ENCODE assay signal across 10 mouse cellular contexts in the genomic region with DNA sequence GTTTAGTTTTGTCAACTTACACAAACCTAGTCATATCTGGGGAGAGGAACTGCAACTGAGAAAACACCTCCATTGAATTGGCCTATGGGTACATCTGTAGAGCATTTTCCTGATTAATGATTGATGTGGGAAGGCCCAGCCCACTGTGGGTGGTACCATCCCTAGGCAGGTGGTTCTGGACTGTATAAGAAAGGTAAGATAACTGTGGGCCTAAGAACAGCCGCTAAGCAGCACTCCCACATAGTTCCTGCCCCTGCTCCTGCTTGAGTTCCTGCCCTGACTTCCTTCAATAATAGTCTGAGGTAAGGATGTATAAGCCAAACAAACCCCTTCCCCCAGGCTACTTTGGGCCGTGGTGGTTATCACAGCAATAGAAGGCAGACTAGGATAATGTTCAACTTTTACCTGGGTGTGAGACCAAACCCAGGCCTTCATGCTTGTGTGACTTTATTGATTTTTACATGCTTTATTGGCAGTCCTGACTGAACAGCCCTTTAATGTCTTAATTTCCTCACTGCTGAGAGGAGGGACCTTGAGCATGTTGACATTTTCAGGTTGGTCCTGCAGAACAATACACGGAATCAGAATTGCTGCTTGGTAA.
DNase-seq lines count a peak whose midpoint lies in the region; ATAC-seq and TF ChIP-seq lines count a peak whose summit lies in the region.
"Had no signal": no experiment of that assay in that cellular context is flagged by ENCODE, and none has a peak within 500 bp of the region (broad histone marks: within the 10 kb centered on the region; RNA-seq: fewer than 3 reads in every experiment).

No protein-coding gene starts in this region.

- no peaks in the 10 kb centered on the region for H3K27me3 ChIP-seq in heart, embryonic 16.5 days (ENCODE audit: control insufficient read depth, insufficient read depth, low read length)
- no peaks in the 10 kb centered on the region for H3K27me3 ChIP-seq in lung, embryonic 14.5 days (ENCODE audit: insufficient read depth, low read length)
- no peaks in the 10 kb centered on the region for H3K27me3 ChIP-seq in hindbrain, embryonic 15.5 days
- H3K27me3 ChIP-seq in limb, embryonic 10.5 days (ENCODE audit: low read depth, poor library complexity, severe bottlenecking) = no peaks in the 10 kb centered on the region
- H3K27me3 ChIP-seq: embryonic facial prominence, embryonic 15.5 days; Patski had no signal

- no peak overlapping the region for H3K9ac ChIP-seq in heart, embryonic 16.5 days (ENCODE audit: low read length)
- no peak overlapping the region for H3K9ac ChIP-seq in lung, embryonic 14.5 days
- H3K9ac ChIP-seq in hindbrain, embryonic 15.5 days = no peak overlapping the region
- H3K9ac ChIP-seq: embryonic facial prominence, embryonic 15.5 days had no signal

- no peak overlapping the region for H3K4me2 ChIP-seq in heart, embryonic 16.5 days (ENCODE audit: low read depth, low read length)
- H3K4me2 ChIP-seq in lung, embryonic 14.5 days = no peak overlapping the region
- H3K4me2 ChIP-seq in hindbrain, embryonic 15.5 days = no peak overlapping the region
- H3K4me2 ChIP-seq: embryonic facial prominence, embryonic 15.5 days had no signal

- no peak for ATAC-seq in heart, embryonic 16.5 days (replicated peaks; ENCODE audit: extremely low read depth, insufficient read depth, low FRiP score)
- 0 out of 2 replicates have a peak, but pooled peaks have one; percentile 9 for ATAC-seq in lung, embryonic 14.5 days (ENCODE audit: insufficient read depth)
- ATAC-seq in hindbrain, embryonic 15.5 days (ENCODE audit: low FRiP score, low read depth) = 0 out of 2 replicates have a peak, but pooled peaks have one; percentile 24

- H3K27ac ChIP-seq in heart, embryonic 16.5 days (ENCODE audit: low read length) = peak overlapping the region; percentile 75
- peak overlapping the region; percentile 90 for H3K27ac ChIP-seq in lung, embryonic 14.5 days (ENCODE audit: low read depth)
- peak overlapping the region; percentile 56 for H3K27ac ChIP-seq in hindbrain, embryonic 15.5 days (replicated peaks)
- peak overlapping the region; percentile 87 for H3K27ac ChIP-seq in limb, embryonic 10.5 days

- H3K36me3 ChIP-seq in heart, embryonic 16.5 days (ENCODE audit: control insufficient read depth, insufficient read depth) = no peaks in the 10 kb centered on the region
- H3K36me3 ChIP-seq in lung, embryonic 14.5 days (ENCODE audit: insufficient read depth) = no peaks in the 10 kb centered on the region
- H3K36me3 ChIP-seq in hindbrain, embryonic 15.5 days = no peaks in the 10 kb centered on the region
- no peaks in the 10 kb centered on the region for H3K36me3 ChIP-seq in limb, embryonic 10.5 days
- H3K36me3 ChIP-seq: embryonic facial prominence, embryonic 15.5 days had no signal

- H3K4me3 ChIP-seq in heart, embryonic 16.5 days (ENCODE audit: low read length) = no peak overlapping the region
- no peak overlapping the region for H3K4me3 ChIP-seq in lung, embryonic 14.5 days (ENCODE audit: low read depth, low read length)
- H3K4me3 ChIP-seq in hindbrain, embryonic 15.5 days = no peak overlapping the region
- H3K4me3 ChIP-seq in limb, embryonic 10.5 days = no peak overlapping the region
- H3K4me3 ChIP-seq: embryonic facial prominence, embryonic 15.5 days had no signal

- DNase-seq in heart, postnatal 25 days (ENCODE audit: low spot score) = no peak
- no peak for DNase-seq in lung, embryonic 14.5 days
- no peak for DNase-seq in lung, postnatal 14 days
- no peak for DNase-seq in limb, embryonic 10.5 days (ENCODE audit: low spot score)
- DNase-seq in adrenal gland, postnatal 10 days = no peak
- DNase-seq in testis, postnatal 14 days (ENCODE audit: low spot score) = no peak

- peaks cover 38% of the 10 kb centered on the region for H3K4me1 ChIP-seq in heart, embryonic 16.5 days (ENCODE audit: control insufficient read depth, insufficient read depth, low read length)
- peaks cover 28% of the 10 kb centered on the region for H3K4me1 ChIP-seq in lung, embryonic 14.5 days (ENCODE audit: insufficient read depth)
- H3K4me1 ChIP-seq in hindbrain, embryonic 15.5 days (replicated peaks) = peaks cover 16% of the 10 kb centered on the region
- H3K4me1 ChIP-seq in limb, embryonic 10.5 days = peaks cover 27% of the 10 kb centered on the region

- TF ChIP-seq CTCF in lung, embryonic 14.5 days (IDR thresholded peaks at IDR 0.05; ENCODE audit: low read depth) = no peak

- intact Hi-C loops in heart, postnatal 25 days (cut with DNase I) = loop anchor here (5.0 kb wide), 1 partner anchor 128 kb away; no protein-coding TSS in a partner anchor

- H3K9me3 ChIP-seq in heart, embryonic 16.5 days (replicated peaks; ENCODE audit: control insufficient read depth, low read length) = no peaks in the 10 kb centered on the region
- H3K9me3 ChIP-seq in lung, embryonic 14.5 days (ENCODE audit: low read depth, low read length) = no peaks in the 10 kb centered on the region
- no peaks in the 10 kb centered on the region for H3K9me3 ChIP-seq in hindbrain, embryonic 15.5 days
- no peaks in the 10 kb centered on the region for H3K9me3 ChIP-seq in limb, embryonic 10.5 days (replicated peaks)
- H3K9me3 ChIP-seq: embryonic facial prominence, embryonic 15.5 days had no signal

- WGBS in heart, embryonic 16.5 days = 38% methylated on average over 3 of the region's 3 CpGs
- WGBS in lung, embryonic 14.5 days = 40% methylated on average over 3 of the region's 3 CpGs
- WGBS in hindbrain, embryonic 15.5 days = 71% methylated on average over 3 of the region's 3 CpGs
- WGBS in limb, embryonic 10.5 days = 74% methylated on average over 3 of the region's 3 CpGs
